16 mouse cellular contexts compared by ENCODE assay signal in genomic region chr7:55855597-55855996, GRCm38 (mm10). TPM values are rescaled to one million over a fixed set of nuclear protein-coding genes. Genes with fewer than 3 reads are reported as not detected.
DNase-seq lines count a peak whose midpoint lies in the region; TF ChIP-seq lines count a peak whose summit lies in the region.
"Had no signal": no experiment of that assay in that cellular context is flagged by ENCODE, and none has a peak within 500 bp of the region (broad histone marks: within the 10 kb centered on the region; RNA-seq: fewer than 3 reads in every experiment).

No protein-coding gene starts in this region.

- no peak overlapping the region for H3K4me3 ChIP-seq in lung, adult 2 months (replicated peaks; ENCODE audit: extremely low read depth, low read depth, low read length)
- H3K4me3 ChIP-seq in cortical plate, adult 2 months (ENCODE audit: insufficient read depth, low read length): no peak overlapping the region
- no peak overlapping the region for H3K4me3 ChIP-seq in myocyte
- H3K4me3 ChIP-seq: embryonic facial prominence, embryonic 13.5 days; hindbrain, embryonic 15.5 days; lung, embryonic 15.5 days; midbrain, embryonic 13.5 days had no signal

- 59% methylated on average over 3 of the region's 3 CpGs for WGBS in lung, adult 2 months

- TF ChIP-seq POLR2A in lung, adult 2 months (IDR thresholded peaks at IDR 0.05; ENCODE audit: borderline replicate concordance, extremely low read depth, low read depth, low read length): no peak
- no peak for TF ChIP-seq POLR2A in cortical plate, adult 2 months (IDR thresholded peaks at IDR 0.05; ENCODE audit: extremely low read depth, insufficient read depth, low read length)
- no peak for TF ChIP-seq POLR2A in myocyte (IDR thresholded peaks at IDR 0.05; ENCODE audit: insufficient read length, low read depth)

- H3K27ac ChIP-seq in cortical plate, adult 2 months (ENCODE audit: insufficient read depth, low read length): 0 out of 2 replicates have a peak overlapping the region, but pooled peaks have one; percentile 62
- H3K27ac ChIP-seq: embryonic facial prominence, embryonic 13.5 days; hindbrain, embryonic 15.5 days; lung, embryonic 15.5 days; midbrain, embryonic 13.5 days had no signal

- DNase-seq in heart, adult 11 months: peak; percentile 90
- DNase-seq in heart, postnatal 36 days: no peak
- DNase-seq in lung, postnatal 25 days (ENCODE audit: low spot score): peak; percentile 23
- no peak for DNase-seq in lung, adult 2 months
- no peak for DNase-seq in embryo, embryonic 9.5 days (ENCODE audit: extremely low spot score)
- DNase-seq in urinary bladder, postnatal 25 days (ENCODE audit: low spot score): no peak
- DNase-seq: cerebellum, postnatal 14 days; kidney, adult 8-10 months; kidney, postnatal 4 days; thymus, postnatal 4 days had no signal

- peaks cover 92% of the 10 kb centered on the region for H3K79me2 ChIP-seq in myocyte (ENCODE audit: control insufficient read depth, insufficient read depth)

- no peaks in the 10 kb centered on the region for H3K27me3 ChIP-seq in myocyte (ENCODE audit: control insufficient read depth, insufficient read depth, insufficient read length)
- H3K27me3 ChIP-seq: embryonic facial prominence, embryonic 13.5 days; hindbrain, embryonic 15.5 days; lung, embryonic 15.5 days; midbrain, embryonic 13.5 days had no signal

- no peaks in the 10 kb centered on the region for H3K36me3 ChIP-seq in myocyte (ENCODE audit: control insufficient read depth, insufficient read depth)
- H3K36me3 ChIP-seq: hindbrain, embryonic 15.5 days; lung, embryonic 15.5 days had no signal

- H3ac ChIP-seq in myocyte (ENCODE audit: control insufficient read depth, insufficient read length): no peak overlapping the region

- TF ChIP-seq CTCF in lung, adult 2 months (IDR thresholded peaks at IDR 0.05; ENCODE audit: insufficient read depth, low read length): no peak
- TF ChIP-seq CTCF in cortical plate, adult 2 months (IDR thresholded peaks at IDR 0.05; ENCODE audit: extremely low read depth, insufficient read depth, low read length): no peak

- intact Hi-C loops in heart, postnatal 36 days (cut with DNase I): no loop called here

- peaks cover 25% of the 10 kb centered on the region for H3K4me1 ChIP-seq in lung, adult 2 months (ENCODE audit: control insufficient read depth, insufficient read depth, low read length)
- H3K4me1 ChIP-seq in cortical plate, adult 2 months (ENCODE audit: control insufficient read depth, insufficient read depth, low read length): peaks cover 24% of the 10 kb centered on the region
- H3K4me1 ChIP-seq: hindbrain, embryonic 15.5 days had no signal

- H3K4me2 ChIP-seq in myocyte (ENCODE audit: low read depth): peak overlapping the region; percentile 36
- H3K4me2 ChIP-seq: embryonic facial prominence, embryonic 13.5 days; hindbrain, embryonic 15.5 days; lung, embryonic 15.5 days; midbrain, embryonic 13.5 days had no signal

TF ChIP-seq in myocyte, 11 proteins besides CTCF, POLR2A, EP300 and RAD21:
- no peak for TF ChIP-seq TCF12 (IDR thresholded peaks at IDR 0.05; ENCODE audit: insufficient read depth, poor library complexity, severe bottlenecking)
- TF ChIP-seq REST (IDR thresholded peaks at IDR 0.05; ENCODE audit: insufficient read depth, insufficient read length): no peak
- TF ChIP-seq MAX (IDR thresholded peaks at IDR 0.05; ENCODE audit: low read depth): no peak
- no peak for TF ChIP-seq USF1 (IDR thresholded peaks at IDR 0.05; ENCODE audit: low read depth)
- no peak for TF ChIP-seq TCF3 (IDR thresholded peaks at IDR 0.05; ENCODE audit: insufficient read length, low read depth)
- no peak for TF ChIP-seq SRF (IDR thresholded peaks at IDR 0.05; ENCODE audit: control insufficient read depth, insufficient read length, low read depth)
- no peak for TF ChIP-seq CEBPB (IDR thresholded peaks at IDR 0.05; ENCODE audit: insufficient read depth, poor library complexity, severe bottlenecking)
- no peak for TF ChIP-seq E2F4 (IDR thresholded peaks at IDR 0.05; ENCODE audit: insufficient read depth)
- TF ChIP-seq MYOD1 (IDR thresholded peaks at IDR 0.05; ENCODE audit: control insufficient read depth in 1 of 3, insufficient read length in 2 of 3, low read depth in 2 of 3): no peak
- TF ChIP-seq MYOG (IDR thresholded peaks at IDR 0.05; ENCODE audit: control insufficient read depth in 1 of 3, insufficient read depth in 1 of 3, insufficient read length in 2 of 3, low read depth in 2 of 3): no peak
- TF ChIP-seq POLR2AphosphoS2 (IDR thresholded peaks at IDR 0.05; ENCODE audit: insufficient read length, low read depth): no peak
TF ChIP-seq in myocyte: peak in this region for 0.

RNA-seq across cellular contexts. Expression of gene Cyfip1, which starts 14.1 kb away (rescaled TPM):
- 10 to 100 TPM; 39.0 to 42.1 TPM for total RNA-seq in heart, postnatal 36 days (2021)
- polyA plus RNA-seq in lung, adult 2 months (2012; rRNA removed): 46.5 and 66.8 TPM in 2 replicates
- 50.4 and 57.2 TPM in 2 replicates for polyA plus RNA-seq in cortical plate, adult 2 months (2012; rRNA removed)
- polyA plus RNA-seq in myocyte (2012; fragmentation: generic; extraction: Trizol): 53.0 TPM

Comparison
In these comparisons a context has a peak if more than half of its experiments do, and no peak if none do; other contexts are left out.
1. DNase-seq: peak in heart, adult 11 months (single experiment) and lung, postnatal 25 days (single experiment); none in heart, postnatal 36 days (0 of 2), lung, adult 2 months (single experiment), embryo, embryonic 9.5 days (single experiment) and urinary bladder, postnatal 25 days (single experiment).